ENCODE assay signal across 21 mouse cellular contexts in genomic region chr6:92231356-92231755, GRCm38 (mm10). TPM values are rescaled to one million over a fixed set of nuclear protein-coding genes. Genes with fewer than 3 reads are reported as not detected.
"Had no signal": no experiment of that assay in that cellular context is flagged by ENCODE, and none has a peak within 500 bp of the region (broad histone marks: within the 10 kb centered on the region; RNA-seq: fewer than 3 reads in every experiment).

No protein-coding gene starts in this region.

- DNase-seq: lung, adult 2 months; lung, postnatal 14 days; lung, postnatal 36 days; right cerebral cortex, postnatal 14 days; thymus, adult 2 months; thymus, postnatal 25 days; thymus, postnatal 4 days had no signal

- H3K4me3 ChIP-seq: lung, embryonic 15.5 days; megakaryocyte, embryonic 14.5 days; midbrain, embryonic 13.5 days; midbrain, embryonic 15.5 days; neural tube, embryonic 12.5 days; stomach, embryonic 15.5 days had no signal

- H3K27me3 ChIP-seq: lung, embryonic 15.5 days; midbrain, embryonic 13.5 days; midbrain, embryonic 15.5 days; neural tube, embryonic 12.5 days; stomach, embryonic 15.5 days had no signal

- H3K9me3 ChIP-seq: lung, embryonic 15.5 days; megakaryocyte, embryonic 14.5 days; midbrain, embryonic 13.5 days; midbrain, embryonic 15.5 days; neural tube, embryonic 12.5 days; stomach, embryonic 15.5 days had no signal

- H3K4me1 ChIP-seq: lung, embryonic 15.5 days; megakaryocyte, embryonic 14.5 days; midbrain, embryonic 13.5 days; midbrain, embryonic 15.5 days; neural tube, embryonic 12.5 days; stomach, embryonic 15.5 days had no signal

- H3K27ac ChIP-seq: lung, embryonic 15.5 days; macrophage; midbrain, embryonic 13.5 days; midbrain, embryonic 15.5 days; neural tube, embryonic 12.5 days; stomach, embryonic 15.5 days; stomach, postnatal 0 days had no signal

- H3K36me3 ChIP-seq: lung, embryonic 15.5 days; midbrain, embryonic 13.5 days; midbrain, embryonic 15.5 days; neural tube, embryonic 12.5 days; stomach, embryonic 15.5 days had no signal

- ATAC-seq: lung, postnatal 0 days; midbrain, embryonic 13.5 days; midbrain, embryonic 15.5 days had no signal

- H3K4me2 ChIP-seq: lung, embryonic 15.5 days; midbrain, embryonic 11.5 days; midbrain, embryonic 13.5 days; midbrain, embryonic 15.5 days; neural tube, embryonic 12.5 days; stomach, embryonic 15.5 days had no signal

- H3K9ac ChIP-seq: lung, embryonic 15.5 days; midbrain, embryonic 13.5 days; midbrain, embryonic 15.5 days; neural tube, embryonic 12.5 days; stomach, embryonic 15.5 days had no signal

RNA-seq across cellular contexts. Expression of gene Trh, which starts 13.1 kb away (rescaled TPM):
- total RNA-seq: megakaryocyte progenitor cell, adult 5-6 weeks; monocyte, adult 5-6 weeks; neutrophil, adult 5-6 weeks had no signal
- polyA plus RNA-seq: lung, adult 2 months; macrophage; spleen, adult 2 months had no signal
